ENCODE assay signal across 8 mouse cellular contexts in genomic region chr11:118202410-118203233, GRCm38 (mm10). TPM values are rescaled to one million over a fixed set of nuclear protein-coding genes. Genes with fewer than 3 reads are reported as not detected.
DNase-seq lines count a peak whose midpoint lies in the region; ATAC-seq lines count a peak whose summit lies in the region.

No protein-coding gene starts in this region.

- H3K27me3 ChIP-seq in intestine, embryonic 14.5 days (replicated peaks; ENCODE audit: control insufficient read depth, insufficient read depth, low read length) = no peaks in the 10 kb centered on the region

- H3K9me3 ChIP-seq in intestine, embryonic 14.5 days (ENCODE audit: control insufficient read depth, low read length) = no peaks in the 10 kb centered on the region

- H3K79me2 ChIP-seq in macrophage (ENCODE audit: inconsistent target) = peaks cover 100% of the 10 kb centered on the region

- no peaks in the 10 kb centered on the region for H3K36me3 ChIP-seq in intestine, embryonic 14.5 days (ENCODE audit: control insufficient read depth, insufficient read depth, low read length)
- peaks cover 12% of the 10 kb centered on the region; the same call in 1 of the 2 replicates for H3K36me3 ChIP-seq in macrophage (ENCODE audit: inconsistent target)

- peak overlapping the region; percentile 81 for H3K4me2 ChIP-seq in intestine, embryonic 14.5 days (ENCODE audit: low read length)

- peak; percentile 51 for DNase-seq in adrenal gland, adult 8-10 months
- DNase-seq in embryo, embryonic 10 days (ENCODE audit: low spot score) = peak; percentile 91
- peak; percentile 62 for DNase-seq in gastrocnemius, postnatal 25 days
- peak; percentile 82 for DNase-seq in intestine, embryonic 14.5 days (ENCODE audit: low spot score)
- DNase-seq in left cerebral cortex, adult 8-10 months (ENCODE audit: low spot score in 2 of 2) = peak; percentile 76 to 85
- peak; percentile 80 for DNase-seq in right cerebral cortex, postnatal 14 days
- no peak for DNase-seq in spleen, adult 12 weeks (ENCODE audit: low spot score)

- peak overlapping the region; percentile 43 for H3K4me3 ChIP-seq in intestine, embryonic 14.5 days (ENCODE audit: low read depth, low read length)
- no peak overlapping the region; the same call in 1 of the 2 replicates for H3K4me3 ChIP-seq in macrophage (ENCODE audit: inconsistent target)

- H3K4me1 ChIP-seq in intestine, embryonic 14.5 days (replicated peaks; ENCODE audit: control insufficient read depth, insufficient read depth, low read length) = peaks cover 56% of the 10 kb centered on the region

- peak overlapping the region; percentile 53 for H3K9ac ChIP-seq in intestine, embryonic 14.5 days (ENCODE audit: low read length)

- peak; percentile 79 for ATAC-seq in intestine, embryonic 14.5 days (replicated peaks; ENCODE audit: low FRiP score, low TSS enrichment, low read depth)

- H3K27ac ChIP-seq in intestine, embryonic 14.5 days (ENCODE audit: low read depth) = peak overlapping the region; percentile 63
- peak overlapping the region; percentile 31 for H3K27ac ChIP-seq in macrophage

- 5% methylated on average over 19 of the region's 19 CpGs for WGBS in intestine, embryonic 14.5 days
- WGBS in macrophage (ENCODE audit: missing documents) = 23% methylated on average over 19 of the region's 19 CpGs

RNA-seq across cellular contexts. Expression of gene Cyth1, which starts 45.8 kb away (rescaled TPM):
- 10 to 100 TPM; 23.4 to 28.1 (median 24.4) TPM for total RNA-seq in adrenal gland, adult 8-10 months (2022)
- 10 to 100 TPM; 30.0 to 32.3 TPM for total RNA-seq in gastrocnemius, postnatal 25 days (2021)
- 8.3 and 9.3 TPM in 2 replicates for polyA plus RNA-seq in intestine, embryonic 14.5 days (2014; fragmentation: Nextera tagmentation; extraction: Ambion mirVana)
- 10 to 100 TPM; 62.7 to 77.3 (median 68.8) TPM for total RNA-seq in left cerebral cortex, adult 8-10 months (2022)
- 100 to 1,000 TPM in 22 of 26 experiments, 10 to 100 TPM in 4; 82.3 to 803 (median 180) TPM for total RNA-seq in macrophage (2018; cell fraction: chromatin; rRNA removed)
- 100 to 1,000 TPM in 4 of 26 experiments, 10 to 100 TPM in 22; 32.2 to 107 (median 58.3) TPM for total RNA-seq in macrophage (2018; cell fraction: cytosol; rRNA removed)
- 100 to 1,000 TPM in 12 of 26 experiments, 10 to 100 TPM in 14; 39.3 to 441 (median 84.8) TPM for total RNA-seq in macrophage (2018; cell fraction: nucleus; rRNA removed)
- polyA plus RNA-seq in macrophage (2018) = 62.6 to 194 TPM (median 68.7 TPM) in 3 replicates
